Mouse (Mus musculus) small intestine, adult 2 months (tissue): ENCODE data around the gene Ip6k3. TPM values are rescaled to one million over a fixed set of nuclear protein-coding genes. Genes with fewer than 3 reads are reported as not detected.

ENCODE experiments used
- H3K27ac ChIP-seq: fragments of 200-500 bp; 2 replicates; pipeline ENCODE4 v1.5.1; 2012; ENCODE audit warnings: low read depth, low read length, control low read depth, inconsistent platforms; ENCODE audit not compliant: insufficient read depth
- H3K27me3 ChIP-seq: fragments of 200-500 bp; 2 replicates; pipeline ENCODE4 v1.6.1; 2012; ENCODE audit warnings: mild to moderate bottlenecking, moderate library complexity, low read length, inconsistent platforms; ENCODE audit not compliant: control insufficient read depth, insufficient read depth
- H3K36me3 ChIP-seq: fragments of 200-500 bp; 2 replicates; pipeline ENCODE4 v1.6.1; 2012; ENCODE audit warnings: mild to moderate bottlenecking, low read length, control low read depth, inconsistent platforms; ENCODE audit not compliant: control insufficient read depth, insufficient read depth
- H3K4me1 ChIP-seq: fragments of 200-500 bp; 2 replicates; pipeline ENCODE4 v1.6.1; 2012; ENCODE audit warnings: low read length, inconsistent platforms, mixed read lengths; ENCODE audit not compliant: control insufficient read depth, insufficient read depth, insufficient read length
- H3K4me3 ChIP-seq: fragments of 200-500 bp; 2 replicates; pipeline ENCODE4 v1.5.1; 2012; ENCODE audit warnings: low read depth, mild to moderate bottlenecking, control low read depth, inconsistent platforms, low read length, moderate library complexity
- CTCF ChIP-seq: fragments of 200-500 bp; IDR thresholded peaks from 2 replicates; pipeline ENCODE4 v1.5.1; 2012; ENCODE audit warnings: low read depth, mild to moderate bottlenecking, control low read depth, inconsistent platforms, low read length, moderate library complexity, mixed read lengths; ENCODE audit not compliant: insufficient replicate concordance, insufficient read length; ENCODE audit errors: extremely low read depth
- POLR2A ChIP-seq: fragments of 200-500 bp; IDR thresholded peaks from 2 replicates; pipeline ENCODE4 v1.6.1; 2012; ENCODE audit warnings: low read depth, mild to moderate bottlenecking, control low read depth, inconsistent platforms, low read length, moderate library complexity
- whole genome bisulfite sequencing: fragments of 180-500 bp; shearing (Covaris S2); methylation state at CpG from one replicate; pipeline ENCODE4 v1.1.7; 2018; 5-methylcytosine and 5-hydroxymethylcytosine counted together
- polyA plus RNA-seq: library from polyadenylated mRNA; depleted of rRNA; stranded (reverse); fragments of >200 nt; gene quantifications from 2 replicates; pipeline ENCODE4 v1.2.3, GENCODE M21; 2012

Ip6k3 gene
- polyA plus RNA-seq, 1 experiment, result not detected

GRCm38 (mm10) chr17:27191189-27191588 lies 23.6 kb upstream of the Ip6k3 start:
- Histone ChIP-seq H3K4me3 (no peak overlapping the region), H3K27ac (no peak overlapping the region), H3K36me3 (peaks cover 49% of the 10 kb centered on the region), H3K27me3 (no peaks in the 10 kb centered on the region), H3K4me1 (no peaks in the 10 kb centered on the region)
- WGBS, result 76% methylated on average over 6 of the region's 6 CpGs
- TF ChIP-seq CTCF (no peak), POLR2A (no peak)

DNA sequence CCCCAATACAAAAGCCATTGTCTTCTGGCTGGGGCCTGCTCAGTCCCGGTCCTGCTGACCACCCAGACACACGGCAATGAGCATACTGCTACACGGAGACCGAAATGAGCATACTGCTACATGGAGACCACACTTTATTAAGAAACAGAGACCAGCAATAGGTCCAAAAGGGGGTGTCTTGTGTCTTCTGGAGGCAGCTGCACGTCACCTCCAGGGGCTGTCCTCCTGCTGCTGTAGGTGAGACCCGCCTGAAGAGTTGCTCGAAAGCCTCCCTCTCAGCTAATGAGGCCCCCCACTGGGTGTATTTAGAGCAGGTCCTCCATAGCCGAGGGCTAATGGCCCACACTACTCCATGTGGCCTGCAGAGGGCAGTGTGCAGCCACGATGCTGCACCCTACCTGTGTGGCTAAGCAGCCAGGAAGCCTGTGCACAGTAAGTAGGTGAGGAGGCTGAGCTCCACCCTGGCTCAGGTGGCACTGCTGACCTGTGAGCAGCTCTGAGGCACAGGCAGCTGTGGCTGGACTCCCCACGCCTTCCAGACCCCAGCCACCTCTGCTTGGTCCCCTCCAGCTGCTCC lies 22.1 kb upstream of the Ip6k3 start:
- Histone ChIP-seq H3K27me3 (no peaks in the 10 kb centered on the region), H3K4me1 (no peaks in the 10 kb centered on the region), H3K4me3 (no peak overlapping the region), H3K27ac (no peak overlapping the region), H3K36me3 (peaks cover 37% of the 10 kb centered on the region)
- no peak for TF ChIP-seq POLR2A
- peak; percentile 86 for TF ChIP-seq CTCF
- WGBS, result 55% methylated on average over 10 of the region's 10 CpGs

- H3K36me3 ChIP-seq, result peaks cover 29% of the 10 kb centered on the region
- H3K4me1 ChIP-seq, result no peaks in the 10 kb centered on the region
- 67% methylated on average over 9 of the region's 9 CpGs for WGBS
- no peaks in the 10 kb centered on the region for H3K27me3 ChIP-seq
- TF ChIP-seq CTCF (no peak), POLR2A (no peak)
- H3K4me3 ChIP-seq, result no peak overlapping the region
- no peak overlapping the region for H3K27ac ChIP-seq
Observed at GRCm38 (mm10) chr17:27188883-27189282, 21.3 kb upstream of the Ip6k3 start.

- no peak for TF ChIP-seq POLR2A
- no peak for TF ChIP-seq CTCF
- no peak overlapping the region for H3K4me3 ChIP-seq
- H3K27ac ChIP-seq, result no peak overlapping the region
- WGBS, result 59% methylated on average over 5 of the region's 5 CpGs
- H3K36me3 ChIP-seq, result peaks cover 13% of the 10 kb centered on the region
- H3K4me1 ChIP-seq, result no peaks in the 10 kb centered on the region; the same call in 1 of the 2 replicates
- H3K27me3 ChIP-seq, result no peaks in the 10 kb centered on the region
Observed at GRCm38 (mm10) chr17:27187059-27187458, 19.5 kb upstream of the Ip6k3 start.

- WGBS, result 66% methylated on average over 3 of the region's 3 CpGs
- H3K4me1 ChIP-seq, result no peaks in the 10 kb centered on the region; the same call in 1 of the 2 replicates
- no peaks in the 10 kb centered on the region for H3K27me3 ChIP-seq
- TF ChIP-seq POLR2A (no peak), CTCF (no peak)
- H3K27ac ChIP-seq, result no peak overlapping the region
- peaks cover 7% of the 10 kb centered on the region for H3K36me3 ChIP-seq
- H3K4me3 ChIP-seq, result no peak overlapping the region
Observed at GRCm38 (mm10) chr17:27186068-27186467, 18.5 kb upstream of the Ip6k3 start.

GRCm38 (mm10) chr17:27183667-27184292 lies 16.2 kb upstream of the Ip6k3 start:
- Histone ChIP-seq H3K4me1 (no peaks in the 10 kb centered on the region; the same call in 1 of the 2 replicates), H3K27me3 (no peaks in the 10 kb centered on the region), H3K36me3 (no peaks in the 10 kb centered on the region), H3K4me3 (no peak overlapping the region), H3K27ac (no peak overlapping the region)
- WGBS, result 69% methylated on average over 12 of the region's 12 CpGs
- TF ChIP-seq CTCF (no peak), POLR2A (no peak)

- Histone ChIP-seq H3K4me1 (no peaks in the 10 kb centered on the region; the same call in 1 of the 2 replicates), H3K4me3 (no peak overlapping the region), H3K27ac (no peak overlapping the region), H3K27me3 (no peaks in the 10 kb centered on the region), H3K36me3 (no peaks in the 10 kb centered on the region)
- TF ChIP-seq CTCF (no peak), POLR2A (no peak)
- WGBS, result 82% methylated on average over 5 of the region's 5 CpGs
Observed at GRCm38 (mm10) chr17:27182401-27182800, 14.8 kb upstream of the Ip6k3 start.
